Mouse (Mus musculus) central nervous system, embryonic 14 days (tissue): Measurements from ENCODE around the gene Serpina7. TPM values are rescaled to one million over a fixed set of nuclear protein-coding genes. Genes with fewer than 3 reads are reported as not detected.

Experiments
- polyA plus RNA-seq: library from polyadenylated mRNA; depleted of rRNA; stranded (reverse); fragments of >200 nt; gene quantifications from 2 replicates; pipeline ENCODE4 v1.2.3, GENCODE M21; 2012; rRNA removed

Serpina7 gene
- 0.02 and 0.14 TPM in 2 replicates for polyA plus RNA-seq

GRCm38 (mm10) chrX:139085077-139085476 is at the start of gene Serpina7:
Serpina7 (minus strand) TSS chrX:139085236.

DNA sequence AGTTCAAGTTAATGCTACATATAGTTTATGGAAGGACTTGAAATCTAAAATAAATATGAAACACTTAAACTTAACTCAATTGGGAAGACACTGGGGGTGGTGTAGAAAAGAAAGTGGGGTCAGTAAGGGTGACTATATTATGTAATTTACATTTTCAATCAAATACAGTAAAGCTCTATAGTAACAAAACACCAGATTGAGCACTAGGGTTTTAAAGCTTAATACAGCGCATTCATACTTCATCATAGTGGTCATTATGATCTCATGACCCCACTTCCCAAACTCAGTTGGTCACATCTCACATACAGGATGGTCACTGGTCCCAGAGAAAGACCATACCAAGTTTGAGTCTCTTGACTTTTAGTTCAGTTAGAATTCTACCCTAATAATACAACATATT is 907 bp upstream of the Serpina7 start, which contains the start of gene 4930513O06Rik:
Gene 4930513O06Rik, plus strand, starts transcription at position 301 of the 400 bp plus-strand sequence.

Other genes starting within 250 kb of the Serpina7 start
- 1.7 and 10.7 TPM in 2 replicates for gene Nrk, start 170.8 kb downstream of the Serpina7 start, polyA plus RNA-seq
- gene 4930513O06Rik, start 1.0 kb upstream of the Serpina7 start, polyA plus RNA-seq, result not detected in 2 replicates
- gene 4933428M09Rik, start 94.0 kb upstream of the Serpina7 start, polyA plus RNA-seq, result not detected in 2 replicates
- 3.6 and 5.4 TPM in 2 replicates for gene Mum1l1, start 124.8 kb upstream of the Serpina7 start, polyA plus RNA-seq
- not detected in 2 replicates for gene Trap1a, start 248.4 kb upstream of the Serpina7 start, polyA plus RNA-seq